Mouse (Mus musculus) midbrain, embryonic 15.5 days (tissue): Measurements from ENCODE around the gene Efcab3. TPM values are rescaled to one million over a fixed set of nuclear protein-coding genes. Genes with fewer than 3 reads are reported as not detected.

ENCODE experiments used
- ATAC-seq: fragments of 200-750 bp; cut with Nextera tagmentation; replicated peaks from 2 replicates; pipeline ENCODE4 v1.8.0; 2017; ENCODE audit warnings: moderate TSS enrichment
- H3K27ac ChIP-seq: fragments of 300-500 bp; sonication (generic); 2 replicates; pipeline ENCODE4 v1.5.1; 2015; ENCODE audit warnings: mild to moderate bottlenecking, inconsistent platforms
- H3K27me3 ChIP-seq: fragments of 300-500 bp; sonication (generic); replicated peaks from 2 replicates; pipeline ENCODE4 v1.6.1; 2015; ENCODE audit warnings: inconsistent platforms
- H3K36me3 ChIP-seq: fragments of 300-500 bp; sonication (generic); replicated peaks from 2 replicates; pipeline ENCODE4 v1.6.1; 2015; ENCODE audit warnings: inconsistent platforms
- H3K4me1 ChIP-seq: fragments of 300-500 bp; sonication (generic); 2 replicates; pipeline ENCODE4 v1.6.1; 2015; ENCODE audit warnings: inconsistent platforms
- H3K4me2 ChIP-seq: fragments of 300-500 bp; sonication (generic); 2 replicates; pipeline ENCODE4 v1.6.1; 2015; ENCODE audit warnings: inconsistent platforms, mild to moderate bottlenecking, moderate library complexity
- H3K4me3 ChIP-seq: fragments of 300-500 bp; sonication (generic); 2 replicates; pipeline ENCODE4 v1.5.1; 2015; ENCODE audit warnings: mild to moderate bottlenecking, inconsistent platforms
- H3K9ac ChIP-seq: fragments of 300-500 bp; sonication (generic); 2 replicates; pipeline ENCODE4 v1.6.1; 2015; ENCODE audit warnings: mild to moderate bottlenecking, inconsistent platforms
- H3K9me3 ChIP-seq: fragments of 300-500 bp; sonication (generic); 2 replicates; pipeline ENCODE4 v1.6.1; 2016; ENCODE audit warnings: inconsistent platforms
- WGBS: fragments of 180-500 bp; shearing (Covaris S2); methylation state at CpG from one replicate; pipeline ENCODE4 v1.1.7; 2015; ENCODE audit warnings: mixed read lengths; 5-methylcytosine and 5-hydroxymethylcytosine counted together
- polyA plus RNA-seq: library from polyadenylated mRNA; unstranded; fragments of >200 nt; fragmentation: Nextera tagmentation; extraction: Ambion mirVana; gene quantifications from 2 replicates; pipeline ENCODE4 v1.2.1, GENCODE M21; 2015

Efcab3 gene
- polyA plus RNA-seq, 1 experiment from 2014 or later, result not detected

DNA sequence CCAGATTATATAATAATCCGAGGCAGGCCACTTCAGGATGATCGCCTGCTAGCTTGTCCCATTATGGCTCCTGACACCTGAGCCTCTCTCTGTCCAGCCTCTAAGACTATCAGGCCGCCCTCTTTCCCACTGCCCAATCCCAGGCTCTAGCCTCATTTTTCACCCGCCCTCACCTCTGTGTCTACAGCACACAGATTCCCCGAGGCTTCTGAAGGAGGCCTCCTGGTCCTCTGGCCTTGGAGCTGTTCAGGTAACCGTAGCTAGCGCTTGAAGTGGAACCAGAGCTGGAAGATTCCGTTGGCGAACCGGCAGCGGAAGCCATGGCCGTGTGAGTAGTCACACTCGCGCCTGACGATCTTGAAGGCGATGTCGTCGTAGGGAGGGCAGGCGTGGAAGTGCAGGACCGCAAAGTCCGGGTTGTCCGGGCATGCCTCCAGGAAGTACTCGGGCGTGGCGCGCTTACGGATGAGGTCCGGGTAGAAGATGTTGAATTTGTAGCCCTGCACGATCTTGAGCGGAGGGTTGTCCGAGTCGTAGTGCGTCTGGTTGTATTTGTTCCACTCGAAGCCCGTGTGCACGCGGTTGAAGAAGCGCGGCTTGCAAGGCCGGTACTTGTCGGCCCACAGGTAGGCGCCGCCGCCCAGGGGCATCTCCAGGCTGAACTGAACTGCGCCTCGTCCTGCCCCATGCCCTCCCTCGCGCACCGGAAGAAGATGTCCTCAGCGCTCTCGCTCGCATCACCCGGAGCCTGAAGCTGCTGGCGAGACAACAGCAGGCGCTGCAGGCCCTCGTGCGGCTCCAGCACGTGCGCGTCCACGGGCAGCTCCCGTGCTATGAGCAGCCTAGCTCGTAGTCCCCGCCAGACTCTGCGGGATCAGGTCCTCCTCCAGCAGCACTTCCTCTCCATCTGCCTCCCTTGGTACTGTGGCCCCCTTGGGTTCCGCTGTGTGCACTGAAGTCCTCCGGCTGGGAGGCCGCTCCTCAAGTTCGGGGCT lies 101.4 kb downstream of the Efcab3 start:
- Histone ChIP-seq H3K27ac (no peak overlapping the region), H3K4me1 (no peaks in the 10 kb centered on the region), H3K36me3 (no peaks in the 10 kb centered on the region), H3K27me3 (no peaks in the 10 kb centered on the region), H3K4me3 (no peak overlapping the region), H3K9ac (no peak overlapping the region), H3K4me2 (no peak overlapping the region), H3K9me3 (no peaks in the 10 kb centered on the region)
- WGBS, result 89% methylated on average over 69 of the region's 69 CpGs
- no peak for ATAC-seq

DNA sequence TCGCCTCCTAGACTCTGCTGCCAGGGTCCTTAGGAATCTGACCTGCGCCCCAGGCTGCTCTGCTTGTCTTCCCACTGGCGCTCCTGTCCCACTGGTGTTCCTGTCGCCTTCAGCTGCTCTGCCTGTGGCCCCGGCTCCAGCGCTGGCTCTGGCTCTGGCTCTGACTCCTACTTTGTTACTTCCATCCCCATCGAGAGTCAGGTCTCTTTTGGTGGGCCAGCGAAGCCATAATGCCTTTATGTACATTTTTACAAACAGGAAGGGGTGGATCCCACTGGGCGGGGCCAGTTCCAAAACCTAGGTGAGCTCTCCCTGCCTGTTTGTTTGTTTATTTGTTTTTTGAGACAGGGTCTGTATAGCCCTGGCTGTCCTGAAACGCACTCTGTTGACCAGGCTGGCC lies 103.4 kb downstream of the Efcab3 start:
- Histone ChIP-seq H3K4me2 (no peak overlapping the region), H3K27ac (no peak overlapping the region), H3K4me1 (no peaks in the 10 kb centered on the region), H3K4me3 (no peak overlapping the region), H3K27me3 (no peaks in the 10 kb centered on the region), H3K9ac (no peak overlapping the region), H3K9me3 (no peaks in the 10 kb centered on the region), H3K36me3 (no peaks in the 10 kb centered on the region)
- ATAC-seq, result no peak
- WGBS, result 91% methylated on average over 10 of the region's 10 CpGs

Other genes with a start within 250 kb of the Efcab3 start
- 30.4 and 34.5 TPM in 2 replicates for gene Mettl2, start 62.8 kb downstream of the Efcab3 start, polyA plus RNA-seq
- not detected in 2 replicates for gene Gm10842, start 83.3 kb downstream of the Efcab3 start, polyA plus RNA-seq
- gene Tlk2, start 115.2 kb downstream of the Efcab3 start, polyA plus RNA-seq, result 18.8 and 20.9 TPM in 2 replicates
- gene Mrc2, start 229.1 kb downstream of the Efcab3 start, polyA plus RNA-seq, result 5.8 and 6.8 TPM in 2 replicates